Mouse (Mus musculus) cerebellum, postnatal 4 days (tissue): ENCODE data around the gene Ece1.
"Not testable (repeated sequence)": the region's sequence is repeated elsewhere in the genome, so short reads cannot be mapped to it uniquely, and the experiment has no call there.

Experiments used
- DNase-seq, 2 experiments: peaks; one replicate each; pipeline ENCODE4 v3.0.0; 2022; ENCODE audit warnings: low spot score in 2 of 2, mixed read lengths in 1 of 2

Gene Ece1

GRCm38 (mm10) chr4:137862019-137862418 is at the start of gene Ece1:
TSS of gene Ece1 (plus strand) at chr4:137862237.
- peak; percentile 75 to 86 for DNase-seq

- DNase-seq: no peak
Observed at GRCm38 (mm10) chr4:137812946-137813708, 48.9 kb upstream of the Ece1 start.

GRCm38 (mm10) chr4:137814140-137814539 is 47.9 kb upstream of the Ece1 start:
- DNase-seq: no peak

GRCm38 (mm10) chr4:137815473-137815872 is 46.6 kb upstream of the Ece1 start:
- no peak for DNase-seq

GRCm38 (mm10) chr4:137816216-137816615 is 45.8 kb upstream of the Ece1 start:
- DNase-seq: no peak

GRCm38 (mm10) chr4:137818341-137818740 is 43.7 kb upstream of the Ece1 start:
- DNase-seq: no peak

GRCm38 (mm10) chr4:137819487-137819886 is 42.5 kb upstream of the Ece1 start:
- DNase-seq: no peak

GRCm38 (mm10) chr4:137820721-137821120 is 41.3 kb upstream of the Ece1 start:
- no peak for DNase-seq

GRCm38 (mm10) chr4:137822537-137822936 is 39.5 kb upstream of the Ece1 start:
- DNase-seq: no peak

- DNase-seq: no peak
Observed at GRCm38 (mm10) chr4:137823542-137823941, 38.5 kb upstream of the Ece1 start.

GRCm38 (mm10) chr4:137824881-137825280 is 37.2 kb upstream of the Ece1 start:
- DNase-seq: no peak

GRCm38 (mm10) chr4:137830380-137830779 is 31.7 kb upstream of the Ece1 start:
- DNase-seq: no peak

GRCm38 (mm10) chr4:137831598-137831997 is 30.4 kb upstream of the Ece1 start:
- DNase-seq: no peak

- peak; percentile 76 to 85 for DNase-seq
Observed at GRCm38 (mm10) chr4:137835624-137836337, 26.3 kb upstream of the Ece1 start.

- no peak for DNase-seq
Observed at GRCm38 (mm10) chr4:137836741-137837140, 25.3 kb upstream of the Ece1 start.

GRCm38 (mm10) chr4:137837792-137838191 is 24.2 kb upstream of the Ece1 start:
- no peak for DNase-seq

- no peak for DNase-seq
Observed at GRCm38 (mm10) chr4:137838791-137839190, 23.2 kb upstream of the Ece1 start.

GRCm38 (mm10) chr4:137839452-137839851 is 22.6 kb upstream of the Ece1 start:
- DNase-seq: no peak

GRCm38 (mm10) chr4:137844656-137845055 is 17.4 kb upstream of the Ece1 start:
- DNase-seq: peak; percentile 72 to 83

- DNase-seq: not testable (repeated sequence)
Observed at GRCm38 (mm10) chr4:137847651-137848050, 14.4 kb upstream of the Ece1 start.

- no peak for DNase-seq
Observed at GRCm38 (mm10) chr4:137850161-137850560, 11.9 kb upstream of the Ece1 start.

- peak in 1 of 2 experiments; percentile 57 for DNase-seq
Observed at GRCm38 (mm10) chr4:137851484-137851883, 10.6 kb upstream of the Ece1 start.

- DNase-seq: no peak
Observed at GRCm38 (mm10) chr4:137853822-137854221, 8.2 kb upstream of the Ece1 start.
